Mouse (Mus musculus) stomach, embryonic 14.5 days (tissue): Measurements from ENCODE around the gene Ppard. TPM values are rescaled to one million over a fixed set of nuclear protein-coding genes. Genes with fewer than 3 reads are reported as not detected.

Experiments used
- ATAC-seq: fragments of 200-750 bp; cut with Nextera tagmentation; 2 replicates; pipeline ENCODE4 v1.8.0; 2017; ENCODE audit warnings: low read depth, moderate TSS enrichment; ENCODE audit not compliant: insufficient number of reproducible peaks, insufficient read depth, low FRiP score
- H3K27ac ChIP-seq: fragments of 300-500 bp; sonication (generic); 2 replicates; pipeline ENCODE4 v1.5.1; 2014; ENCODE audit warnings: mild to moderate bottlenecking, low read length, moderate library complexity, mixed read lengths
- H3K27me3 ChIP-seq: fragments of 300-500 bp; sonication (generic); 2 replicates; pipeline ENCODE4 v1.6.1; 2014; ENCODE audit warnings: low read length, control low read depth, mixed read lengths; ENCODE audit not compliant: control insufficient read depth, insufficient read depth
- H3K36me3 ChIP-seq: fragments of 300-500 bp; sonication (generic); 2 replicates; pipeline ENCODE4 v1.6.1; 2014; ENCODE audit warnings: mild to moderate bottlenecking, control low read depth, low read length, moderate library complexity, mixed read lengths; ENCODE audit not compliant: control insufficient read depth, insufficient read depth
- H3K4me1 ChIP-seq: fragments of 300-500 bp; sonication (generic); 2 replicates; pipeline ENCODE4 v1.6.1; 2014; ENCODE audit warnings: low read length, control low read depth, mixed read lengths; ENCODE audit not compliant: control insufficient read depth, insufficient read depth
- H3K4me2 ChIP-seq: fragments of 300-500 bp; sonication (generic); replicated peaks from 2 replicates; pipeline ENCODE4 v1.6.1; 2014; ENCODE audit warnings: low read depth, low read length, control low read depth
- H3K4me3 ChIP-seq: fragments of 300-500 bp; sonication (generic); 2 replicates; pipeline ENCODE4 v1.5.1; 2014; ENCODE audit warnings: low read depth, low read length, control low read depth
- H3K9ac ChIP-seq: fragments of 300-500 bp; sonication (generic); replicated peaks from 2 replicates; pipeline ENCODE4 v1.6.1; 2014; ENCODE audit warnings: low read depth, mild to moderate bottlenecking, control low read depth, low read length, moderate library complexity, mixed read lengths
- H3K9me3 ChIP-seq: fragments of 300-500 bp; sonication (generic); 2 replicates; pipeline ENCODE4 v1.6.1; 2016; ENCODE audit warnings: low read depth, low read length, control low read depth; ENCODE audit not compliant: control insufficient read depth
- WGBS: fragments of 180-500 bp; shearing (Covaris S2); extraction: QIAGEN DNeasy Blood & Tissue Kit; methylation state at CpG from one replicate; pipeline ENCODE4 v1.1.7; 2014; 5-methylcytosine and 5-hydroxymethylcytosine counted together
- polyA plus RNA-seq: library from polyadenylated mRNA; unstranded; fragments of >200 nt; fragmentation: Nextera tagmentation; extraction: Ambion mirVana; gene quantifications from 2 replicates; pipeline ENCODE4 v1.2.1, GENCODE M21; 2014

Gene Ppard
- polyA plus RNA-seq, 1 experiment from 2014 or later, result 3.4 TPM

GRCm38 (mm10) chr17:28277721-28278120 lies 45.2 kb downstream of the Ppard start:
- Histone ChIP-seq H3K4me3 (no peak overlapping the region), H3K4me1 (peaks cover 22% of the 10 kb centered on the region), H3K27me3 (no peaks in the 10 kb centered on the region), H3K27ac (no peak overlapping the region), H3K9ac (no peak overlapping the region), H3K4me2 (no peak overlapping the region), H3K36me3 (no peaks in the 10 kb centered on the region), H3K9me3 (no peaks in the 10 kb centered on the region)
- no peak for ATAC-seq
- 55% methylated on average over 10 of the region's 10 CpGs for WGBS

- ATAC-seq, result no peak
- Histone ChIP-seq H3K4me1 (peaks cover 21% of the 10 kb centered on the region), H3K27me3 (no peaks in the 10 kb centered on the region), H3K9me3 (no peaks in the 10 kb centered on the region), H3K36me3 (no peaks in the 10 kb centered on the region), H3K27ac (no peak overlapping the region), H3K9ac (no peak overlapping the region), H3K4me2 (no peak overlapping the region), H3K4me3 (no peak overlapping the region)
- 84% methylated on average over 3 of the region's 3 CpGs for WGBS
These were observed 45.7 kb downstream of the Ppard start for GRCm38 (mm10) chr17:28278156-28278555.

- WGBS, result 31% methylated on average over 4 of the region's 4 CpGs
- ATAC-seq, result no peak
- Histone ChIP-seq H3K4me3 (no peak overlapping the region), H3K9me3 (no peaks in the 10 kb centered on the region), H3K27me3 (no peaks in the 10 kb centered on the region), H3K9ac (no peak overlapping the region), H3K36me3 (no peaks in the 10 kb centered on the region), H3K27ac (no peak overlapping the region), H3K4me2 (no peak overlapping the region), H3K4me1 (peaks cover 21% of the 10 kb centered on the region)
These were observed 46.7 kb downstream of the Ppard start for GRCm38 (mm10) chr17:28279236-28279635.

- no peak overlapping the region for H3K27ac ChIP-seq
- no peaks in the 10 kb centered on the region for H3K36me3 ChIP-seq
- H3K4me2 ChIP-seq, result no peak overlapping the region
- no peaks in the 10 kb centered on the region for H3K27me3 ChIP-seq
- peak; percentile 8; the same call in 1 of the 2 replicates for ATAC-seq
- no peaks in the 10 kb centered on the region for H3K9me3 ChIP-seq
- 62% methylated on average over 15 of the region's 15 CpGs for WGBS
- peaks cover 21% of the 10 kb centered on the region for H3K4me1 ChIP-seq
- H3K4me3 ChIP-seq, result no peak overlapping the region
- no peak overlapping the region for H3K9ac ChIP-seq
These were observed 47.4 kb downstream of the Ppard start for GRCm38 (mm10) chr17:28279780-28280422.

- Histone ChIP-seq H3K4me2 (no peak overlapping the region), H3K9me3 (no peaks in the 10 kb centered on the region), H3K4me3 (no peak overlapping the region), H3K27ac (no peak overlapping the region), H3K36me3 (no peaks in the 10 kb centered on the region), H3K9ac (no peak overlapping the region), H3K4me1 (peaks cover 21% of the 10 kb centered on the region), H3K27me3 (no peaks in the 10 kb centered on the region)
- 80% methylated on average over 7 of the region's 7 CpGs for WGBS
- ATAC-seq, result no peak
These were observed 47.9 kb downstream of the Ppard start for GRCm38 (mm10) chr17:28280423-28280800.

- Histone ChIP-seq H3K4me3 (no peak overlapping the region), H3K9me3 (no peaks in the 10 kb centered on the region), H3K4me2 (no peak overlapping the region), H3K27me3 (no peaks in the 10 kb centered on the region), H3K9ac (no peak overlapping the region), H3K4me1 (peaks cover 21% of the 10 kb centered on the region), H3K36me3 (no peaks in the 10 kb centered on the region), H3K27ac (no peak overlapping the region)
- 27% methylated on average over 5 of the region's 5 CpGs for WGBS
- ATAC-seq, result 0 out of 2 replicates have a peak, but pooled peaks have one; percentile 47
These were observed 48.4 kb downstream of the Ppard start for GRCm38 (mm10) chr17:28280831-28281377.

- Histone ChIP-seq H3K9ac (no peak overlapping the region), H3K36me3 (no peaks in the 10 kb centered on the region; the same call in 1 of the 2 replicates), H3K4me1 (peaks cover 21% of the 10 kb centered on the region), H3K27me3 (no peaks in the 10 kb centered on the region), H3K4me2 (no peak overlapping the region), H3K4me3 (no peak overlapping the region), H3K9me3 (no peaks in the 10 kb centered on the region), H3K27ac (no peak overlapping the region)
- ATAC-seq, result no peak
- WGBS, result 92% methylated on average over 7 of the region's 7 CpGs
These were observed 49.5 kb downstream of the Ppard start for GRCm38 (mm10) chr17:28281866-28282441.

GRCm38 (mm10) chr17:28283199-28283598 lies 50.7 kb downstream of the Ppard start:
- Histone ChIP-seq H3K27me3 (no peaks in the 10 kb centered on the region), H3K4me3 (no peak overlapping the region), H3K4me2 (no peak overlapping the region), H3K9me3 (no peaks in the 10 kb centered on the region), H3K27ac (no peak overlapping the region), H3K9ac (no peak overlapping the region), H3K4me1 (peaks cover 27% of the 10 kb centered on the region), H3K36me3 (no peaks in the 10 kb centered on the region; the same call in 1 of the 2 replicates)
- 90% methylated on average over 10 of the region's 10 CpGs for WGBS
- ATAC-seq, result no peak
